Mouse (Mus musculus) spleen, adult 12 weeks (tissue): Measurements from ENCODE around the gene Asic3.

ENCODE experiments used
- DNase-seq: peaks from one replicate; pipeline ENCODE4 v3.0.0; 2022; ENCODE audit warnings: low spot score

Asic3 gene

GRCm38 (mm10) chr5:24452030-24452690 is 39.0 kb downstream of the Asic3 start, which contains the start of gene Agap3:
Gene Agap3, plus strand, starts transcription at chr5:24452177.
- no peak for DNase-seq

DNA sequence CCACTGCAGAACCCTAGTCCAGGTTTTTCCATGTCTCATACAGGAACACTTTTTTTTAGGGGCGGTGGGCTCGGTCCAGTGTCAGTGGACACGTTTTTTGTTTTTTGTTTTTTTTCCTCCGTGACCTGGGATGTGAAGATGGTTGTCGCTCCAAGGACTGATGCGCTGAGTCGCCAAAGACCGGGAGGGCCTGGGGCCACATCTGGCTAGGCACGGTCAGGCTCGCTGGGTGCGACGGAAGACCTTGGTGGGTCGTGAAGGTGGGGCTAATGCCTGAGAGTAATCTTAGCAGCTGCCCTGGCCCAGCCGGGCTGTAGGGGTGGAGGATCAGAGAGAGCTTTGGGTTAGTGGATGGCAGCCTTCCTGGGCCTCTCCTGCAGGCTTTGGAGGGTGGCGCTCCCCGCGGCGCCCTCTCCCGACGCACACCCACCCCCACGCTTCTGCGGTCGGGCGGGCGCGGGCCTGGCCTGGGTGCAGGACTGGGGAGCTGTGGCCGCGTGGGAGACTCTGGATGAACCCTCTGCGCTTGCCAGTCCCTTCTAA is 39.6 kb downstream of the Asic3 start:
- peak; percentile 27 for DNase-seq

DNA sequence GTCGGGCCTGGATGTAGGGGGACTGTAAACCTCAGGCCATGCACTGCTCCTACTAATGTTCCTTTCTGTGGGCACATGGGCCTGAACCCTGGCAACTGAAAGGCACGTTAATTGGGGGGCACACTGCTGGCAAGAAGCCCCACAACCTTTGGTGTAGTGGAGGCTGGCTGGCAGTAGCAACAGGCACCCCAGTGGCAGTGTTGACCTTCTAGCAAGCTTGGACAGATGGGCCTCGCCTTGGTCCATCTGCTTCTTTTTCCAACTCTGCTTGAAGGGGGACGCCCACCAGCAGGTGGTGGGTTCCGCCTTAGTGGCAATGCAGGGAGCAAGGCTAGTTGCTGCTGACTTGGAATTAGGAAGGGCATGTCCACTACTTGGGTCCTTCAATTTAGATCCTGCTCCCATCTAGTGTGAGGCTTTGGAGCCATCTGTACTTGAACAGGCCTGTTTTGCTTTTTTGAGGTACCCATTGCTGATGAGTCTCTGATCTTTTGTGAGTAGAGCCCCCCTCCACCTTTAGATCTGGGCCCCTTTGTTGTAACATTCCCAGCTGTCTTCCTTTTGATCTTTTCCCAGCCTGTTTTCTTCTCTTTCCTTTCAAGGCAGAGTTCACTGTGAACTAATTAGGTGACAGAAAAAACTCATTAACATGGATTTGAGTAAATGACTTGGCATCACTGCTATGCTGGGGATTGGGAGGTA is 40.2 kb downstream of the Asic3 start:
- no peak for DNase-seq

DNA sequence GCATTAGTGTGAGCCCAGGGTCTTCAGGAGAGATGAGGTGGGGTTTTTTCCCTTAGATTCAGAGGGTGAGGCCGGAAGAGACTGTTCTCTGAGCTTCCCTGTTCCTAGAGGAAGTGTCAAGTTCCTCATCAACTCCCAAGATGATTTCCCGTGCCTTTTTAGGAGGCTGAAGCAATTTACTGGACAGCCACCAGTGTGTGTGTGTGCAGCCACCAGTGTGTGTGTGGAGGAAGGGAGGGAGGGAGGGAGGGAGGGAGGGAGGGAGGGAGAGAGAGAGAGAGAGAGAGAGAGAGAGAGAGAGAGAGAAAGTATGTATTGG is 40.8 kb downstream of the Asic3 start:
- no peak for DNase-seq

DNA sequence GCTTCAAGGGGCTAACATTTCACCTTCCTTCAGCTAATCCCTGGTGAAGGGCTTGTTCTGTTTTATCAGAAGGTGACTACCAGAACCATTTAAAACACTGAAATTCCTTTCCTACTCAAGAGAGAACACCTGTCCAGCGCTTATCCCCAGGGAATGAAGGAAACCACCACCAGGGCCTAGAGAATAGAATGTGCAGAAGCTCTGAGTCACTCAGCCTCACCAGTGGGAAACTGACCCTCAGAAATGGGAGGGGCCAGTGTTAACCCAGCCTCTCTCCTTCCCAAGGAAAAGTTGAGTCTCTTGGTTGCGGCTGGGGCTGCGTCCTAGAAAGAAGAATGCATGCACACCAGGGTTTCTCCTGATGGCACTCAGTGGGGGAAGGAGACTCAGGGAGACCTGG is 41.9 kb downstream of the Asic3 start:
- DNase-seq: no peak

- no peak for DNase-seq
These were observed 42.4 kb downstream of the Asic3 start for GRCm38 (mm10) chr5:24455613-24456012.

DNA sequence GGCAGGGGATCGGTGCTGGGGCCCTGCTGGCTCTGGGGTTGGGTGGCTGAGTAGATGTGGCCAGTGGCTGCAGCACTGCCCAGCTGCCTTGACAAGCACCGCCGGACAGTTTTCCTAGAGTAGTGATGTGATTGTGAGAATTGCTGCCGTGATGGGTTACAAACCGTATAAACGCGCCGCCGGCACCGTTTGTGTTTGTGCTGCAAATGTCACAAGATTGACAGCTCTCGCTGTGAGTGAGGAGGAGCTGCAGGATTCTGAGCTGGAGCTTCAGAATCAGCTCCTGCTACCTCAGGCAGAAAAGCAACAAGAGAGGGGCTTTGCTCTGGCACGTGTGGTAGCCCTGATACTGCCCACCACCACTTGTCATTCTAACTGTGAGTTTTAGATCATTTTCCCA is 53.6 kb downstream of the Asic3 start:
- DNase-seq: no peak
